Mouse (Mus musculus) CD8-positive naive resting alpha-beta T cell, adult 2 months (primary cell): ENCODE data around the gene Fam120b.

Source experiments
- DNase-seq, 2 experiments: peaks; one replicate each; pipeline ENCODE4 v3.0.0; 2022; ENCODE audit warnings: low read depth in 2 of 2, low spot score in 2 of 2

Gene Fam120b

GRCm38 (mm10) chr17:15395997-15396675 is at the start of gene Fam120b:
TSS of gene Fam120b (plus strand) at chr17:15396202.
- peak; percentile 83 to 85 for DNase-seq

- no peak for DNase-seq
Measured at GRCm38 (mm10) chr17:15350152-15350551, 45.9 kb upstream of the Fam120b start.

- DNase-seq = no peak
Measured at GRCm38 (mm10) chr17:15352869-15353610, 43.0 kb upstream of the Fam120b start.

- DNase-seq = no peak
Measured at GRCm38 (mm10) chr17:15354006-15354405, 42.0 kb upstream of the Fam120b start.

- no peak for DNase-seq
Measured at GRCm38 (mm10) chr17:15355072-15355471, 40.9 kb upstream of the Fam120b start.

GRCm38 (mm10) chr17:15356526-15356925 is 39.5 kb upstream of the Fam120b start:
- DNase-seq = no peak

- no peak for DNase-seq
Measured at GRCm38 (mm10) chr17:15357071-15357470, 38.9 kb upstream of the Fam120b start.

GRCm38 (mm10) chr17:15363656-15364055 is 32.3 kb upstream of the Fam120b start:
- no peak for DNase-seq

GRCm38 (mm10) chr17:15365650-15366049 is 30.4 kb upstream of the Fam120b start:
- no peak for DNase-seq

- DNase-seq = no peak
Measured at GRCm38 (mm10) chr17:15370401-15370800, 25.6 kb upstream of the Fam120b start.

- no peak for DNase-seq
Measured at GRCm38 (mm10) chr17:15371967-15372835, 23.8 kb upstream of the Fam120b start.

GRCm38 (mm10) chr17:15372931-15373652 is 22.9 kb upstream of the Fam120b start:
- no peak for DNase-seq

GRCm38 (mm10) chr17:15374321-15375141 is 21.5 kb upstream of the Fam120b start:
- DNase-seq = no peak

- no peak for DNase-seq
Measured at GRCm38 (mm10) chr17:15375224-15375623, 20.8 kb upstream of the Fam120b start.

- DNase-seq = no peak
Measured at GRCm38 (mm10) chr17:15375701-15376493, 20.1 kb upstream of the Fam120b start.

GRCm38 (mm10) chr17:15376494-15377181 is 19.4 kb upstream of the Fam120b start, which contains the start of gene Dll1:
TSS of gene Dll1 (minus strand) at chr17:15376872.
- DNase-seq = no peak

- no peak for DNase-seq
Measured at GRCm38 (mm10) chr17:15377901-15378300, 18.1 kb upstream of the Fam120b start.

- DNase-seq = no peak
Measured at GRCm38 (mm10) chr17:15378413-15379109, 17.4 kb upstream of the Fam120b start.
